Comparison of ENCODE assay signal across 22 mouse cellular contexts in genomic region chr9:31404311-31404710, GRCm38 (mm10). TPM values are rescaled to one million over a fixed set of nuclear protein-coding genes. Genes with fewer than 3 reads are reported as not detected.
"Had no signal": no experiment of that assay in that cellular context is flagged by ENCODE, and none has a peak within 500 bp of the region (broad histone marks: within the 10 kb centered on the region; RNA-seq: fewer than 3 reads in every experiment).

No protein-coding gene starts in this region.

- H3K4me1 ChIP-seq: kidney, embryonic 15.5 days; limb, embryonic 12.5 days; limb, embryonic 15.5 days; liver, embryonic 15.5 days; midbrain, embryonic 10.5 days; midbrain, embryonic 13.5 days had no signal

- H3K27me3 ChIP-seq: kidney, embryonic 15.5 days; limb, embryonic 12.5 days; limb, embryonic 15.5 days; liver, embryonic 15.5 days; megakaryocyte, embryonic 14.5 days; midbrain, embryonic 13.5 days had no signal

- DNase-seq: kidney, adult 8-10 months; kidney, postnatal 10 days; kidney, postnatal 36 days; layer of hippocampus, adult 9-11 months; left cerebral cortex, postnatal 4 days; lung, embryonic 14.5 days; thymus, adult 18-20 months; thymus, postnatal 36 days had no signal

- ATAC-seq: lung, postnatal 0 days; midbrain, embryonic 13.5 days; midbrain, embryonic 16.5 days had no signal

- H3K27ac ChIP-seq: kidney, embryonic 15.5 days; limb, embryonic 12.5 days; limb, embryonic 15.5 days; liver, embryonic 15.5 days; midbrain, embryonic 10.5 days; midbrain, embryonic 13.5 days had no signal

- H3K4me3 ChIP-seq: kidney, embryonic 15.5 days; limb, embryonic 12.5 days; limb, embryonic 15.5 days; liver, embryonic 15.5 days; megakaryocyte, embryonic 14.5 days; midbrain, embryonic 10.5 days; midbrain, embryonic 13.5 days had no signal

- H3K9ac ChIP-seq: kidney, embryonic 15.5 days; limb, embryonic 12.5 days; limb, embryonic 15.5 days; liver, embryonic 15.5 days; lung, embryonic 14.5 days; midbrain, embryonic 13.5 days had no signal

- H3K4me2 ChIP-seq: kidney, embryonic 15.5 days; limb, embryonic 12.5 days; limb, embryonic 15.5 days; liver, embryonic 11.5 days; liver, embryonic 15.5 days; lung, embryonic 14.5 days; midbrain, embryonic 13.5 days had no signal

- H3K9me3 ChIP-seq: kidney, embryonic 15.5 days; limb, embryonic 12.5 days; limb, embryonic 15.5 days; liver, embryonic 15.5 days; megakaryocyte, embryonic 14.5 days; midbrain, embryonic 10.5 days; midbrain, embryonic 13.5 days had no signal

RNA-seq across cellular contexts. Expression of gene Tmem45b, which starts 60.0 kb away (rescaled TPM):
- total RNA-seq: layer of hippocampus, postnatal 25 days; left cerebral cortex, adult 18-20 months; left cerebral cortex, postnatal 10 days; left cerebral cortex, postnatal 4 days had no signal
- polyA plus RNA-seq: limb, embryonic 12.5 days; limb, embryonic 15.5 days; liver, embryonic 11.5 days; midbrain, embryonic 10.5 days; neural tube, embryonic 11.5 days had no signal
